Mouse (Mus musculus) regulatory T cell (primary cell): Measurements from ENCODE around the gene Wdr73.

Experiments used
- in situ Hi-C: fragments of 300-600 bp; cut with MboI, MseI; formaldehyde crosslinking; loops from one replicate; pipeline ENCODE4 v1.15.1; 2025; ENCODE audit warnings: high pct_unique_total_duplicates

Gene Wdr73

GRCm38 (mm10) chr7:80857181-80857580, 43.9 kb downstream of the Wdr73 start:
- in situ Hi-C loops, result no loop called here

DNA sequence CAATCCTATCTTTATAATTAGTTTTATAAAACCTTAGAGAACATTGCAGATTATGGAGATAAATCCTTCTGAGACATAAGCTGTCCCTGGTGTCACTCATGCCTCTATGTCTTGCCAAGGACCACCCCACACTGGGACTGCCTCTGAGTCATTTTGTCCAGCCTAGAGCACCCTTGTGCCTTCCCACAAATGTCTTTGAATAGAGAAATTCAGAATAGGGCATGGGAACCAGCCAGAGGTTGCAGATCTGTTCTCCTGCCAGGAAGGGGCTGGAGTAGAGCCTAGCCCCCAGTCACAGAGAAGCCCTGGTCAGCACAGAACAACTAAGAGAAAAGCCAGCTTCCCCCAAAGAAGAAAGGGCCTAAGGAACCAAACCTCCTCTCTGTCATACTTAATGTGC, 45.8 kb downstream of the Wdr73 start:
- in situ Hi-C loops, result no loop called here

GRCm38 (mm10) chr7:80853218-80853617, 47.9 kb downstream of the Wdr73 start:
- in situ Hi-C loops, result loop anchor here (5.0 kb wide), 1 partner anchor 116 kb away; no protein-coding TSS in a partner anchor

- in situ Hi-C loops, result loop anchor here (5.0 kb wide), 1 partner anchor 113 kb away; no protein-coding TSS in a partner anchor
Measured at GRCm38 (mm10) chr7:80850520-80850919, 50.5 kb downstream of the Wdr73 start.

DNA sequence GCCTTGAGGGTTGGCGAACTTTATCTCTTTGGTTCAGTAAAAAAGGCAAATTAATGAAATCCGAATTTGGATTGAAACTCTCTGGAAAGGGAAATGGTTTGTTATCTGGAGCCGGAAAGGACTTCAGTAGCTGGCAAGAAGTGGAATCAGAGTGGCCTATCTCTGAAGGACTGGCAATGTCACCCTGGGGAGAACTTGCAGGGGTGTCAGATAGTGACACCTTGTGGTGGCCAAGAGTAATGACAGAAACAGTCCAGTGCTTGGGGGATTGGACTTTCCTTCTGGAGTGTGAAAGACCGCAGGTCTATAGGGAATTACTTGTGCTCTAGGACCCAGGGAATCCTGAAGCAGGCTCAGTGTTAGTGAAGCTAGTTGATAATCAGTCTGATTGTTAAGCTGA, 51.4 kb downstream of the Wdr73 start:
- in situ Hi-C loops, result loop anchor here (5.0 kb wide), 1 partner anchor 112 kb away; no protein-coding TSS in a partner anchor

DNA sequence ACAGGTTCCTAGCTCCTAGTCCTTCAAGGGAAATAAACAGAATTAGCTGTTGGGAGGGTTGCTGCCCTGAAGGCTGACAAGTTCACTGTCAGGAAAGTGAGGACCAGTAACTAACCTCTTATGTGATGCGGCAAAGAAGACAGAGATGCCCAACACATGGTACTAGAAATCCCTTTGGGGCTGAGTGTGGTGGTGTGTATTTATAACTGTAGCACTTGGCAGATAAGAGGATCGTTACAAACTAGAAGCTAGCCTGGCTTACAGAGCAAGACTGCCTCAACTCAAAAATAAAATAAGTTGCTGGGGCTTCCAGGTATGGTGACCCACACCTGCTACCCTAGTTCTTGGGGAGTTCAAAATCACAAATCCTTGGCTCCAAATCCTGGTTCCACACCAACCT, 51.8 kb downstream of the Wdr73 start:
- in situ Hi-C loops, result no loop called here

- in situ Hi-C loops, result no loop called here
Measured at GRCm38 (mm10) chr7:80846709-80847108, 54.4 kb downstream of the Wdr73 start.

DNA sequence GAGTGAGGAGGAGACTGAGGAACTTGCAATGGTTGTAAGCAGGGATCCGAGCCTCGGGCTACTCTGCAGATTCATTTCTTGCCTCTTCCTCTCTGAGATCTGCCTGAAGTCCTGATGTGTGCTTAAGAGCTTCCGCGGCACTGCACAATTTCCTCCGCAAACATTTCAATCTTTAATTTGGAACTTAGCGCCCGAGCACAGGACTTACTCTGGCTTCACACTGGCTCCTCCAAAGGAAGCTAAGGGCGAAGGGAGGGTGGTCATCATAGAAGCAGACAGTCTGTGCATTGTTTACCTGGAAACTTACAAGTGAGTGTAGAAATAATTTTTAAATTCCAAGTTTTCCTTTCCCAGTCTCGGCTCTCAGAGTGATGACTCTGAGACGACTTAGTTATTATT, 54.8 kb downstream of the Wdr73 start:
- in situ Hi-C loops, result no loop called here

DNA sequence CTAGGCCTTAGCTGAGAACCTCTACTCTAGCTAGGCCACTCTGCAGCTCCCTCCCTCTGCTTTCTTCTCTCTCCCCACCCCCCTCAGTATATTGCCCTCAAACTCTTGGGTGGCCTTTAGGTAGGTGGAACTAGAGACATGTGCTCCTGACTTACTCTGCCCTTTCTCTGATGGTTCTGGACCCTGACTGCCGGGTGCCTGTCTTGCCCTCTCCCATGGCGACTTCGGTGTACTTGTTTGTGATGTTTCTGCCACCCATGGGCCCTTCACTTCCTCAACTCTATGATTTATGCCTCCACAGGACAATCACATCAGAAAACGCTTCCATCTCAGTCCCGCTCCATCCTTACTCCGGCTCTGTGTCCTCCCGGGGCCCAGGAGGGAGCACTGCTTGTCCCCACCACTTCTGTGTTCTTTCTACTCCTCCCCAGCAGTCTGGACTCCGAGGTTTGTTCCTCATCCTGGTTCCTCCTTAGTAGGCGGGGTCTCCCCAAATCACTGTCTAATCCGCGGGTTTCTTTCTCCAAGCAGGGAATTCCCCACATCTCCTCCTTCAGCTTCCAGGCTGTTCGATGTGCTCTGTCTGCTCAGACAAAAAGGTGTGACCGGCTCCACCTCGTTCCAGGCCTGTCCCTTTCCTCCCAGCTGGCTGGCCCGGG, 55.3 kb downstream of the Wdr73 start:
- in situ Hi-C loops, result no loop called here

- in situ Hi-C loops, result loop anchor here (5.0 kb wide), 1 partner anchor 47 kb away; no protein-coding TSS in a partner anchor
Measured at GRCm38 (mm10) chr7:80844691-80845090, 56.4 kb downstream of the Wdr73 start.

DNA sequence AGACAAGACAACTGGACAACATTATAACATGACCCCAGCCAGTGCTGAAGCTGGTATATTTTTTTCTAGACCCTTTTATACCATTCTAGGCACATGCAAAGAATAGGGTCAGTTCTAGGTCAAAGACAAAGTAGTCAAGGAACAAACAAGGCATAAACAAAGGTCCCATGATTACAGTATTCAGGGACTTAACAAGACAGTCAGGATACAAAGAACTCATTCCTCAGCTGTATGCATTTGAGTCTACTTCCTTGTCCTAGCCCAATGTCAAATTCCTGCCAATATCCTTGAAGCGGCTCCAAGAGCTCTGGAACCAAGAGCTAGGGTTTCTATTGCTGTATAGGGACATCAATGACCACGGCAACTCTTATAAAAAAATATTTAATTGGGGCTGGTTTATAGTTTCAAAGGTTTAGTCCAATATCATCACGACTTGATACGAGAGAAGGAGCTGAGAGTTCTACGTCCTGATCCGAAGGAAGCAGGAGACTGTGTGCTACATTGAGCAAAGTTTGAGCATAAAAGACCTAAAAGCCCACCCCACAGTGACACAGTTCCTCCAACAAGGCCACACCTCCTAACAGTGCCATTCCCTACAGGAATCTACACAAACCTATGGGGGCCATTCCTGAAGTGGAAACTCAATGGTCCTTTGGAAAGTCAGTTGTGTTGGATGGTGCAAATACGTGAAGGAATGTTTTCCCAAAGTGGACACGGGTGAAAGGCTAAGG, 57.0 kb downstream of the Wdr73 start:
- in situ Hi-C loops, result loop anchor here (5.0 kb wide), 1 partner anchor 47 kb away; no protein-coding TSS in a partner anchor

GRCm38 (mm10) chr7:80843176-80843575, 57.9 kb downstream of the Wdr73 start:
- in situ Hi-C loops, result loop anchor here (5.0 kb wide), 1 partner anchor 46 kb away; no protein-coding TSS in a partner anchor

DNA sequence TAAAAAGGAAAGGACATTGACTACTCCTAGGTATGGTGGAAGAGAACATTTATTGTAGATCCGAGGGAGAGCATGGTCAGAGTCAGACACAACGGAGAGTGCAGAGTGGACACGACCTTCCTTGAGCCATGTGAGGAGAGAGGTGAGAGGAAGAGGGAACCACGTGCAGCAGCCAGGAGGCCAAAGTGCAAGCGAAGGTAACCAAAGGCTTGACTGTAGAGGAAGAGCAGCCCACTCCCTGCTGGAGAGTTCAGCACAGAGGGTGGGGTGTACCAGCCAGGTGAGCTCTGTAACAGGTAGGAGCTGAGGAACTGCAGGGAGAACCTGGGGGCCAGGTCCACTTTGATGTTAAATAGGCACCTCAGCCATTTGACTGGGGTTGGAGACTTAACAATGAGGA, 58.9 kb downstream of the Wdr73 start:
- in situ Hi-C loops, result loop anchor here (5.0 kb wide), 1 partner anchor 45 kb away; no protein-coding TSS in a partner anchor

DNA sequence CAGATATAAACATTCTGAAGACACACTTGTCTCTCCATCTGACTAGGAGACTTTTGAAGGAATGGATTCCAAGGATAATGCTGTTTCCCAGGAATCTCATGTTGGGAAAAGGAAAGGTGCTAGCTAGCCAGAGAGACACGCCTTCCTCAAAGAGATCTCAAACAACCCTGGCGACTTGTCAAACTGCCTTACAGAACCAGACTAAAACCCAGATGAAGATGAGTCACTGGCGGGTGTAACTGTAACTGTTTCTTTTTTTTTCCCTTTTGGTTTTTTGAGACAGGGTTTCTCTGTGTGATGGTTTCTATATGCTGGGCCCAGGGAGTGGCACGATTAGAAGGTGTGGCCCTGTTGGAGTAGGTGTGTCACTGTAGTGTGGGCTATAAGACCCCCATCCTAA, 60.1 kb downstream of the Wdr73 start:
- in situ Hi-C loops, result loop anchor here (5.0 kb wide), 1 partner anchor 44 kb away; no protein-coding TSS in a partner anchor
